Mouse (Mus musculus) liver, embryonic 11.5 days (tissue): ENCODE data around the gene Ddb1. TPM values are rescaled to one million over a fixed set of nuclear protein-coding genes. Genes with fewer than 3 reads are reported as not detected.

Experiments
- ATAC-seq: fragments of 200-750 bp; cut with Nextera tagmentation; replicated peaks from 2 replicates; pipeline ENCODE4 v1.8.0; 2017; ENCODE audit warnings: moderate number of reproducible peaks, mild to moderate bottlenecking, moderate TSS enrichment, moderate library complexity; ENCODE audit not compliant: low FRiP score
- DNase-seq: peaks from one replicate; pipeline ENCODE4 v3.0.0-alpha.2; 2017; ENCODE audit warnings: low spot score
- H3K27ac ChIP-seq: fragments of 300-500 bp; sonication (generic); 2 replicates; pipeline ENCODE4 v1.5.1; 2014; ENCODE audit warnings: mild to moderate bottlenecking, low read depth, low read length, control low read depth
- H3K27me3 ChIP-seq: fragments of 300-500 bp; sonication (generic); replicated peaks from 2 replicates; pipeline ENCODE4 v1.6.1; 2014; ENCODE audit warnings: low read length, mixed read lengths; ENCODE audit not compliant: control insufficient read depth, insufficient read depth
- H3K36me3 ChIP-seq: fragments of 300-500 bp; sonication (generic); 2 replicates; pipeline ENCODE4 v1.6.1; 2014; ENCODE audit warnings: mild to moderate bottlenecking, low read length, moderate library complexity, mixed read lengths; ENCODE audit not compliant: control insufficient read depth, insufficient read depth
- H3K4me1 ChIP-seq: fragments of 300-500 bp; sonication (generic); replicated peaks from 2 replicates; pipeline ENCODE4 v1.6.1; 2014; ENCODE audit warnings: low read length, mixed read lengths; ENCODE audit not compliant: control insufficient read depth, insufficient read depth
- H3K4me2 ChIP-seq: fragments of 300-500 bp; sonication (generic); 2 replicates; pipeline ENCODE4 v1.6.1; 2014; ENCODE audit warnings: mild to moderate bottlenecking, control low read depth, moderate library complexity
- H3K4me3 ChIP-seq: fragments of 300-500 bp; sonication (generic); 2 replicates; pipeline ENCODE4 v1.5.1; 2014; ENCODE audit warnings: low read depth, low read length, control low read depth
- H3K9ac ChIP-seq: fragments of 300-500 bp; sonication (generic); 2 replicates; pipeline ENCODE4 v1.6.1; 2014; ENCODE audit warnings: low read depth, low read length, control low read depth
- H3K9me3 ChIP-seq: fragments of 300-500 bp; sonication (generic); 2 replicates; pipeline ENCODE4 v1.6.1; 2016; ENCODE audit warnings: low read length, inconsistent platforms, mixed read lengths; ENCODE audit not compliant: control insufficient read depth
- WGBS: fragments of 180-500 bp; shearing (Covaris S2); extraction: QIAGEN DNeasy Blood & Tissue Kit; methylation state at CpG from one replicate; pipeline ENCODE4 v1.1.7; 2014; 5-methylcytosine and 5-hydroxymethylcytosine counted together
- polyA plus RNA-seq: library from polyadenylated mRNA; unstranded; fragments of >200 nt; fragmentation: Nextera tagmentation; extraction: Ambion mirVana; gene quantifications from 2 replicates; pipeline ENCODE4 v1.2.1, GENCODE M21; 2014

Ddb1 gene
- polyA plus RNA-seq, 1 experiment from 2014 or later: 311 TPM

DNA sequence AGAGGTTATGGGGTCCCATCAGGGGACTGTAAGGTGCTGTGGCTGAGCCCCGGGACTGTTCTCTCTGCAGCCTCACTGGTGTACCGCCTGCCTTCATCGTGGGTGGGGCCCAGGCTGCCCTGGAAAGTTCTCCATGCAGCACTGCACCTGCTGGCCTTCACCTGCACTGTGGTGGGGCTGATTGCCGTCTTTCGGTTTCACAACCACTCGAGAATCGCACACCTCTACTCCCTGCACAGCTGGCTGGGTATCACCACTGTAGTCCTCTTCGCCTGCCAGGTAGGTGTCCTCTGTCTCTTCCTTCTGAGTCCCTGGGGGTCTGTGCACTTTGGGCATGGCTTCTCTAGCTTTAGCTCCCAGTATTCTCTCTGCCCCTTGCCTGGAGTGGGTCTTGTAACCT lies 20.0 kb upstream of the Ddb1 start:
- H3K27me3 ChIP-seq: no peaks in the 10 kb centered on the region
- H3K4me2 ChIP-seq: no peak overlapping the region
- ATAC-seq (no peak), DNase-seq (no peak)
- no peaks in the 10 kb centered on the region for H3K9me3 ChIP-seq
- no peak overlapping the region for H3K4me3 ChIP-seq
- no peak overlapping the region for H3K9ac ChIP-seq
- H3K27ac ChIP-seq: no peak overlapping the region
- WGBS: 84% methylated on average over 8 of the region's 8 CpGs
- H3K4me1 ChIP-seq: 0 out of 2 replicates have a peak, but pooled peaks cover 2% of the 10 kb centered on the region
- no peaks in the 10 kb centered on the region; the same call in none of the 2 replicates for H3K36me3 ChIP-seq

GRCm38 (mm10) chr19:10587231-10587630 lies 17.9 kb upstream of the Ddb1 start:
- WGBS: 78% methylated on average over 8 of the region's 8 CpGs
- H3K36me3 ChIP-seq: no peaks in the 10 kb centered on the region; the same call in 1 of the 2 replicates
- H3K27me3 ChIP-seq: no peaks in the 10 kb centered on the region
- ATAC-seq (no peak), DNase-seq (no peak)
- no peak overlapping the region for H3K27ac ChIP-seq
- H3K9me3 ChIP-seq: no peaks in the 10 kb centered on the region
- no peak overlapping the region for H3K4me3 ChIP-seq
- 0 out of 2 replicates have a peak, but pooled peaks cover 2% of the 10 kb centered on the region for H3K4me1 ChIP-seq
- no peak overlapping the region for H3K9ac ChIP-seq
- no peak overlapping the region for H3K4me2 ChIP-seq

DNA sequence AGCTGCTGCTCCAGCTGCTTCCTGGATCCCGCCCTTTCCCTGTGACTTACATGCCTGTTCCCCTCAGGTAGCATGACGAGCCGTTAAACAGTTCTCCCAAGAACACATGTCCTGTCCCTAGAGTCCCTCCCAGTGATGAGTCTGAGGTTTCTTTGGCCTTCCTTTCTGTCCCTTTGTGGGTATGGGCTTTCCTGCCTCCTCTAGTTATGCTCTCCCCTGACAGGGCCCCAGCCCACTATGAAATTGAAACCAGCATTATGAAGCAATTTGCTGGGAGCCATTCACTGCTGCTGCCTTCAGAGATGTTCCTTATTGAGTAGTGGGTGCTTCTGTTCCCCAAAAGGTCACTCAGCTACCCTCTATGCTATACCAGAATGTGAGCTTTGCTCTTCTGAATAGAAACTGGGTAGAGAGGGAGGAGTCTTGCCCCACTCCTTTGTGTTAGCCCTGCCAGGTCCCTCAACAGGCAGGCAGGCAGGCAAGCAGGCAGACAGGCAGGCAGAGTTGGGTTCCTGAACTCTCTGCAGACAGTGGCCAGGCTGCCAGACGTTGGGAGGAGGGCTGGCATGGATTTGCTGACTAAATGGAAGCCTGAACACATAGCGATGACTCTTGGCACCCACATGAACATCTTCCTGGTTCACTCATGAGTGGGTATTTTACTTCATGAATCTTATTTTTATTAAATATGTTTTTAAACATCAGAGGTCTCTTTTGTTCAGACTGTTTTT lies 15.8 kb upstream of the Ddb1 start:
- no peak overlapping the region for H3K4me3 ChIP-seq
- 0 out of 2 replicates have a peak, but pooled peaks cover 2% of the 10 kb centered on the region for H3K4me1 ChIP-seq
- H3K9me3 ChIP-seq: no peaks in the 10 kb centered on the region
- no peak overlapping the region for H3K4me2 ChIP-seq
- peak overlapping the region; percentile 12; the same call in 1 of the 2 replicates for H3K9ac ChIP-seq
- H3K36me3 ChIP-seq: peaks cover 4% of the 10 kb centered on the region; the same call in 1 of the 2 replicates
- ATAC-seq (no peak), DNase-seq (no peak)
- no peaks in the 10 kb centered on the region for H3K27me3 ChIP-seq
- WGBS: 61% methylated on average over 5 of the region's 5 CpGs
- H3K27ac ChIP-seq: no peak overlapping the region; the same call in 1 of the 2 replicates

- Histone ChIP-seq H3K9me3 (no peaks in the 10 kb centered on the region), H3K27me3 (no peaks in the 10 kb centered on the region), H3K4me1 (0 out of 2 replicates have a peak, but pooled peaks cover 2% of the 10 kb centered on the region), H3K9ac (no peak overlapping the region), H3K4me2 (no peak overlapping the region), H3K36me3 (peaks cover 4% of the 10 kb centered on the region; the same call in 1 of the 2 replicates), H3K27ac (no peak overlapping the region), H3K4me3 (no peak overlapping the region)
- DNase-seq: no peak
- 70% methylated on average over 3 of the region's 3 CpGs for WGBS
- ATAC-seq: no peak
These were observed 14.8 kb upstream of the Ddb1 start for GRCm38 (mm10) chr19:10590301-10590700.

GRCm38 (mm10) chr19:10591659-10592377 lies 13.3 kb upstream of the Ddb1 start:
- WGBS: 88% methylated on average over 6 of the region's 6 CpGs
- Histone ChIP-seq H3K9me3 (no peaks in the 10 kb centered on the region), H3K4me2 (0 out of 2 replicates have a peak overlapping the region, but pooled peaks have one; percentile 5), H3K4me1 (0 out of 2 replicates have a peak, but pooled peaks cover 2% of the 10 kb centered on the region), H3K36me3 (peaks cover 4% of the 10 kb centered on the region; the same call in 1 of the 2 replicates), H3K27me3 (no peaks in the 10 kb centered on the region), H3K9ac (no peak overlapping the region), H3K27ac (no peak overlapping the region), H3K4me3 (no peak overlapping the region)
- ATAC-seq: 0 out of 2 replicates have a peak, but pooled peaks have one; percentile 22
- DNase-seq: no peak

- DNase-seq (no peak), ATAC-seq (no peak)
- no peak overlapping the region for H3K4me2 ChIP-seq
- H3K27me3 ChIP-seq: no peaks in the 10 kb centered on the region
- H3K9ac ChIP-seq: no peak overlapping the region
- peaks cover 12% of the 10 kb centered on the region for H3K4me1 ChIP-seq
- 40% methylated on average over 3 of the region's 3 CpGs for WGBS
- H3K9me3 ChIP-seq: no peaks in the 10 kb centered on the region
- H3K36me3 ChIP-seq: peaks cover 7% of the 10 kb centered on the region; the same call in 1 of the 2 replicates
- no peak overlapping the region for H3K4me3 ChIP-seq
- H3K27ac ChIP-seq: no peak overlapping the region
These were observed 6.9 kb upstream of the Ddb1 start for GRCm38 (mm10) chr19:10598188-10598587.

DNA sequence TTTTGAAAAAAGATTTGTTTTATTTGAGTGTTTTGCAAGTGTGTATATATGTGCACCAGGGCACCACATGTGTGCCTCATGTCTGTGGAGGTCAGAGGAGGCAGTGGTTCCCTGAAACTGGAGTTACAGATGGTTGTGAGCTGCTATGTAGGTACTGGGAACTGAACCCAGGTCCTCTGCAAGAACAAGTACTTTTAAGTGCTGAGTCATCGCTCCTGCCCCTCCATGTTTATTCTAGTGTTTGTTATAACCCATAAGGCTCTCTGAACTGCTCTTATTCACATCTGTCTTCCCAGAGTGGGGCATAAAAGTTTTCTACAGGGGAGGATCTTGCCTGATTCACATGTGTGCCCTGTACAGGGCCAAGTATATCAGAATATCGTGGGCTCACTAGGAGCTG lies 5.5 kb upstream of the Ddb1 start:
- no peak for DNase-seq
- H3K4me1 ChIP-seq: peaks cover 26% of the 10 kb centered on the region
- no peak overlapping the region for H3K27ac ChIP-seq
- H3K4me2 ChIP-seq: no peak overlapping the region
- no peak overlapping the region for H3K4me3 ChIP-seq
- no peaks in the 10 kb centered on the region for H3K9me3 ChIP-seq
- 92% methylated on average over 2 of the region's 2 CpGs for WGBS
- ATAC-seq: no peak
- peaks cover 4% of the 10 kb centered on the region; the same call in 1 of the 2 replicates for H3K36me3 ChIP-seq
- H3K27me3 ChIP-seq: no peaks in the 10 kb centered on the region
- H3K9ac ChIP-seq: no peak overlapping the region

DNA sequence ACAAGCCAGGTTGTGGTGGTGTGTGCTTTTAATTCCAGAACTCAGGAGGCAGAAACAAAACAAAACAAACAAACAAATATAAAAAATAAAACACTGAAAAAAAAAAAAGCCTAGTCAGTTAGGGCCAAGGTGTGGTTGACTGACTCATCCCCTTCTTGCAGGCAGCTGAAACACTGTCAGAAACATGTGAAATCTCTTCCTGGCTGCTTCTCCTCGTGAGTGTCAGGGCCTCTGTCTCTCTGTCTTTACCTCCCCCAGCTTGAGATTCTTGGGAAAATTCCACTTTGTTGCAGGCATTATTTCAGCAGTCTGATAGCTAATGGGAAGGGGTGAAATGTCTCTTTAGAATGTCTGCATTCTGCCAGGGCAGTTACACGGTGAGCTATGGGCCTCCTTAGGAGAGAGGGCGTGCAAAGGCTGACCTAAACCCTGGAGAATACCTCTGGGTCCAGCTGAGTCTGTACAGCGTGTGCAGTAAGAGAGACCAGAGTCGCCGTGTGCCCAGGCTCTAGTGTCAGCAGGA lies 2.8 kb upstream of the Ddb1 start:
- no peak for DNase-seq
- peaks cover 35% of the 10 kb centered on the region for H3K4me1 ChIP-seq
- H3K36me3 ChIP-seq: peaks cover 7% of the 10 kb centered on the region; the same call in 1 of the 2 replicates
- H3K9me3 ChIP-seq: no peaks in the 10 kb centered on the region
- peak overlapping the region; percentile 66 for H3K4me2 ChIP-seq
- H3K9ac ChIP-seq: peak overlapping the region; percentile 68
- H3K4me3 ChIP-seq: peak overlapping the region; percentile 30
- no peak for ATAC-seq
- no peaks in the 10 kb centered on the region for H3K27me3 ChIP-seq
- whole genome bisulfite sequencing: 26% methylated on average over 6 of the region's 6 CpGs
- peak overlapping the region; percentile 86 for H3K27ac ChIP-seq
